Mouse (Mus musculus) myocyte (in vitro differentiated cells): ENCODE measurements around the gene Csrnp2.

Experiments used
- E2F4 ChIP-seq: IDR thresholded peaks from one replicate; pipeline ENCODE4 v1.6.1; 2011; ENCODE audit warnings: mild to moderate bottlenecking, control low read depth, moderate library complexity; ENCODE audit not compliant: insufficient read depth
- MAX ChIP-seq: IDR thresholded peaks from one replicate; pipeline ENCODE4 v1.6.1; 2011; ENCODE audit warnings: low read depth, mild to moderate bottlenecking, control low read depth
- MYOG ChIP-seq, 3 experiments: IDR thresholded peaks; one replicate each; pipeline ENCODE4 v1.6.1; 2011; ENCODE audit warnings: control low read depth in 2 of 3, low read depth in 2 of 3, mild to moderate bottlenecking in 2 of 3; ENCODE audit not compliant: insufficient read length in 2 of 3, control insufficient read depth in 1 of 3, insufficient read depth in 1 of 3
- POLR2A ChIP-seq: IDR thresholded peaks from one replicate; pipeline ENCODE4 v1.6.1; 2011; ENCODE audit warnings: low read depth, mild to moderate bottlenecking, control low read depth, moderate library complexity; ENCODE audit not compliant: insufficient read length
- POLR2AphosphoS2 ChIP-seq: IDR thresholded peaks from one replicate; pipeline ENCODE4 v1.6.1; 2011; ENCODE audit warnings: low read depth, control low read depth; ENCODE audit not compliant: insufficient read length
- REST ChIP-seq: IDR thresholded peaks from one replicate; pipeline ENCODE4 v1.6.1; 2011; ENCODE audit warnings: mild to moderate bottlenecking, control low read depth, moderate library complexity; ENCODE audit not compliant: insufficient read depth, insufficient read length
- SRF ChIP-seq: IDR thresholded peaks from one replicate; pipeline ENCODE4 v1.6.1; 2011; ENCODE audit warnings: low read depth; ENCODE audit not compliant: control insufficient read depth, insufficient read length
- TCF12 ChIP-seq: IDR thresholded peaks from one replicate; pipeline ENCODE4 v1.6.1; 2011; ENCODE audit warnings: mild to moderate bottlenecking, control low read depth; ENCODE audit not compliant: poor library complexity, insufficient read depth, severe bottlenecking
- USF1 ChIP-seq: IDR thresholded peaks from one replicate; pipeline ENCODE4 v1.6.1; 2011; ENCODE audit warnings: low read depth, mild to moderate bottlenecking, control low read depth, moderate library complexity

DNA sequence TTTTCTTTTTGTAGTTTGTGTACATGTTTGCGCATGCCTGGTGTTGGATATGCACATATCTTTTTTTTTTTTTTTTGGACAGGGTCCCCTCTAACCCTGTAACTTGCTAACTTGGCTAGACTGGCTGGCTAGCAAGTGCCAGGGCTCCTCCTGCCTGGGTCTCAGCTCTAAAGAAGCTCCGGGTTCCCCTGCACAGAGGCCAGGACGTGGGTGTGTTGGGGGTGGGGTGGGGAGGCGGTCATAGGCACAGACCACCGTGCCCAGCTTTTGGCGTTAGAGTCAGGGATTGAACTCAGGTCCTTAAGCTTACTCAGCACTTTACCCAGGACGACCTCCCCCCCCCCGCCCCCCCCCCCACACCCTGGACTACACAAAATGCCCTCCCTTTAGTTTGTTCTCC is 27.6 kb downstream of the Csrnp2 start:
- TF ChIP-seq POLR2A, result no peak
- no peak for TF ChIP-seq USF1
- TF ChIP-seq E2F4, result no peak
- TF ChIP-seq MAX, result no peak
- TF ChIP-seq POLR2AphosphoS2, result no peak
- TF ChIP-seq MYOG (IDR thresholded peaks at IDR 0.05; ENCODE audit: control insufficient read depth in 1 of 3, insufficient read depth in 1 of 3, insufficient read length in 2 of 3, low read depth in 2 of 3), result no peak
- no peak for TF ChIP-seq TCF12
- no peak for TF ChIP-seq SRF
- no peak for TF ChIP-seq REST
